Mouse (Mus musculus) T-helper 2 cell (primary cell): ENCODE measurements at regions not wholly inside any gene's neighbourhood (a gene's known extent, or its start where the extent isn't known, plus 50 kb on each side); places are given as distances from the start of the nearest gene placed in this dataset.
"Not testable (repeated sequence)": the region's sequence is repeated elsewhere in the genome, so short reads cannot be mapped to it uniquely, and the experiment has no call there.

ENCODE experiments used
- in situ Hi-C: fragments of 300-600 bp; cut with MboI, MseI; formaldehyde crosslinking; loops from one replicate; pipeline ENCODE4 v1.15.1; 2025; ENCODE audit warnings: high pct_unique_total_duplicates

- in situ Hi-C loops = no loop called here
Observed at GRCm38 (mm10) chr11:20390622-20391021, 58.1 kb upstream of the Slc1a4 start.

- in situ Hi-C loops = not testable (repeated sequence)
Observed at GRCm38 (mm10) chr11:20393302-20393701, 60.8 kb upstream of the Slc1a4 start.

DNA sequence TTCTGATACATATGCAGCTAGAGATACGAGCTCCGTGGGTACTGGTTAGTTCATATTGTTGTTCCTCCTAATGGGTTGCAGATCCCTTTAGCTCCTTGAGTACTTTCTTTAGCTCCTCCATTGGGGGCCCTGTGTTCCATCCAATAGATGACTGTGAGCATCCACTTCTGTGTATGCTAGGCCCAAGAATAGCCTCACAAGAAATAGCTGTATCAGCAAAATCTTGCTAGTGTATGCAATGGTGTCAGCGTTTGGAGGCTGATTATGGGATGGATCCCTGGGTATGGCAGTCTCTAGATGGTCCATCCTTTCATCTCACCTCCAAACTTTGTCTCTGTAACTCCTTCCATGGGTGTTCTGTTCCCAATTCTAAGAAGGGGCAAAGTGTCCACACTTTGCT lies 61.3 kb upstream of the Slc1a4 start:
- in situ Hi-C loops = not testable (repeated sequence)

- in situ Hi-C loops = no loop called here
Observed at GRCm38 (mm10) chr11:20395848-20396203, 63.3 kb upstream of the Slc1a4 start.

DNA sequence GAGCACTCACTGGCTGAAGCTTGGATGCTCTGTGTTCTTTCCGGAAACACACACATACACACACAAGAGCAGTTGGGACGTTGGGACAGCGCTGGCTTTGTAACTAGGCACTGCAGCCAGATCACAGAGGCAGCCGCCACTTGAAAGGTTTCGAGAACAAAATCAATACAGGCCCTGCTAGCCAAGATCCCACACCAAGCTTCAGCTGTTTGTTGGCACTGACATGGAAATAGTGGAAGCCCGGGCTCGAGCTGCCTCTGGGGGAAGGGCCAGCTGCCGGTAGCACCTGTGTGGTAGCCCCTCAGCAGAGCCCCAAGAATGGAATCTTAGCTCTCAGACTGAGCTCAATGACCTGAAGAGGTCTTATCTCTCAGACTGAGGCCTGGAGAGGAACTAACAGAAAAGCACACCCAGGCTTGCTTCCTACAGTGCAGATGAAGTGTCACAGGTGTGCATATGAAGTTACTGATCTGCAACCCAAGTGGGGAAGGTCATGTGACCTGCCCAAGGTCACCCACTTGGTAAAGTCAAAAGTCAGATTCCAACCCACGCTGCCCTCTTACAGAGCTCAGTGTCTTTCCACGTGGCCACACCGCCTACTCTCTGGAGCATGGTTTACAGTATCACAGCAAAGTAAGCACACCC lies 63.8 kb upstream of the Slc1a4 start:
- in situ Hi-C loops = no loop called here

GRCm38 (mm10) chr11:20396884-20397283 lies 64.4 kb upstream of the Slc1a4 start:
- in situ Hi-C loops = no loop called here

DNA sequence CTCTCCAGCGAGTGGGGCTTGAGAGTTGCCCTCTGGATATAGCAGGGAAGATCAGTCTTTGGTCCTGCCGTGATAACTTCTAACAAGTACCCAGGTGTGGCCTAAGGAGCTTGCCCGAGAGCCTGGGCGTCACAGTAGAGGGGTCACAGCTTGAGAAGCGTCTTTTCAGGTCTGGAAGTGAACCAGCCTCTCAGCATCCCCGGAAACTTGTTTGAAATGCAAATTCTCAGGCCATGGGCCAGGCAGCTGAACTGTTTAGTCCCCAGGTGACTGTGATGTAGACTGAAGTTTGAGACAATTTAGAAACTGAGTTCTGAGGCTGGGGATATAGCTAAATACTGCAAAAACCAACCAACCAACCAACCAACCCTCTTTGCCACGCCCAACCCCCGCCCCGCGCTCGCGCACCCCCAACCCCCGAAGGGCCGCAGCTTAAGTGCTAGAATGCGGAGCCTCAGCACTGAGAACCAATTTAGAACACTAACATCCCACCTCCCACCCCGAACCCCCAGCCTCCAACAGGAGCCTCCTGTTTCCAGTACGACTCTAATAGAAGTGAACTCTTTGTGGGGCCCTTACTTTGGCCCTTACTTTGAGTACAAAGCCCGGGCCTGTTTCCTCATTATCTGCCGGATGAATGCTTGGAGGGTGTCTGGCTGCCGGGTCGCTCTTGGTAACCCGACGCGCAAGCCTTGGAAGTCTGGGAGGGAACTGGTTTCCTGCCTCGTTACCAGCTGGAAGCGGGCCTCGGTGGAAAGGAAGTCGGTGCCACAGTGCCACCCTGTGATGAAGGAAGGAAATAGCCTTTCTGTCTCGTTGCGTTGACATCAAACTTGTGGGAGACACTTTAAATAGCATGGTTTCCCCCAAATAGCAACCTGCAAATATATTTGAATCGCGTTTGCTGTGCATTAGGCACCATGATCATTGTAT lies 68.1 kb upstream of the Slc1a4 start:
- in situ Hi-C loops = loop anchor here (10.0 kb wide), 2 partner anchors 96 to 136 kb away; no protein-coding TSS in a partner anchor

GRCm38 (mm10) chr11:20403456-20403855 lies 70.9 kb upstream of the Slc1a4 start:
- in situ Hi-C loops = loop anchor here (10.0 kb wide), 2 partner anchors 99 to 139 kb away; no protein-coding TSS in a partner anchor

DNA sequence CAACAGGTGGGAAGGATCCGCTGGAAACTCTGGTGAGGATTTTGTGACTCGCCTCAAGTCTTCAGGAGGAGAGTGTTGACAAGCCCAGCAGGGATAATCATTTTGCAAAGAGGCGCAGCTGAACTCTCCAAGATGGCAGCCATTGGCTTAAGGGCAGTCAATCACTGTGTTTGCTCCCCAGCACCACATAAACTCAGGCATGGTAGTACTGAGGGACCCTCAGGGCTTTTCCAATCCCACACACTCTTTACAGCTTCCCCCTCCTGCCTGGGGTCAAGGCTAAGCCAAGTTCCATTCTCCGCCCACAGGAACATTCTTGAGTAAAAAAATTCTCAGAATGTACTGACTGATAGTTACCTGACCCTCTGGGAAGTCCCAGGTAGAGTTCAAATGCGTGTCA lies 72.0 kb upstream of the Slc1a4 start:
- in situ Hi-C loops = loop anchor here (10.0 kb wide), 2 partner anchors 100 to 140 kb away; no protein-coding TSS in a partner anchor

DNA sequence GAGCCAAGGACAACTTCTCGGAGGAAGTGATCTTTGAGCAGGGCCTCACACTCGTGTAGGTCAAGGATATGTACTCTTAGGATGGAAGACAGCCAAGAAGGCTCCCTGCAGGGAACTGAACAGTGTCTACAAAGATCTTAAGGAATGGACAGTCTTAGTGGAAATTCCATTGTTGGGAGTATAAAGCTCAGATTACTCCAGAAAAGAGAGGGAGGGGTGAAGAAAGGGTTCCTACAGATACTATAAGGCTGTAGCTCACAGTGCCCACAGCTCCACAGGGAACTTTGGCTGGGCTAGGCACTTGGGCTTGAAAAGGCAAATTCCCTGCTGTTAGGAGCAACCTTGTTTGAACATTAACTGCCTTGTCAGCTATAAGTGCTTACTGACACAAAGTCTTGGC lies 85.6 kb upstream of the Slc1a4 start:
- in situ Hi-C loops = no loop called here

GRCm38 (mm10) chr11:20420876-20421275 lies 88.4 kb upstream of the Slc1a4 start:
- in situ Hi-C loops = no loop called here

GRCm38 (mm10) chr11:20436057-20436456 lies 103.5 kb upstream of the Slc1a4 start:
- in situ Hi-C loops = no loop called here

DNA sequence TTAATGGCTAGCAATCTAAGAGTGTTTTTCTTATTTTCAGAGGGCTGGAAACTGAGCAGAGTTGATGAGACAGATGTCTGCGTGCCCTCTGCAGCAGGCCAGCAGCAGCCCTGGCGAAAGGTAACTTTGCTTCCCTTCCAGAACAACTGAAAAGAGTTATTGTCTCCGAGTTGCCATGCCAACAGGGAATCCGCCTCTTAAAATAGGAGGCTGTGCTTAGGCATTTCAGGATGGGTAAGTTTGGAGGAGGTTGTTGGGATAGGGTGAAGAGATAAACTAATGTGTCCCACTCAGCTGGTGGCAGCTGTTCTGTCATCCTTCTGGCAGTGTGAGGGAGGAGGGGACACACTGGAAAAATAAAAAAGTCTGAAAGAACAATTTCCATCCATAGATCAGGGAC lies 100.6 kb upstream of the Sertad2 start:
- in situ Hi-C loops = no loop called here

DNA sequence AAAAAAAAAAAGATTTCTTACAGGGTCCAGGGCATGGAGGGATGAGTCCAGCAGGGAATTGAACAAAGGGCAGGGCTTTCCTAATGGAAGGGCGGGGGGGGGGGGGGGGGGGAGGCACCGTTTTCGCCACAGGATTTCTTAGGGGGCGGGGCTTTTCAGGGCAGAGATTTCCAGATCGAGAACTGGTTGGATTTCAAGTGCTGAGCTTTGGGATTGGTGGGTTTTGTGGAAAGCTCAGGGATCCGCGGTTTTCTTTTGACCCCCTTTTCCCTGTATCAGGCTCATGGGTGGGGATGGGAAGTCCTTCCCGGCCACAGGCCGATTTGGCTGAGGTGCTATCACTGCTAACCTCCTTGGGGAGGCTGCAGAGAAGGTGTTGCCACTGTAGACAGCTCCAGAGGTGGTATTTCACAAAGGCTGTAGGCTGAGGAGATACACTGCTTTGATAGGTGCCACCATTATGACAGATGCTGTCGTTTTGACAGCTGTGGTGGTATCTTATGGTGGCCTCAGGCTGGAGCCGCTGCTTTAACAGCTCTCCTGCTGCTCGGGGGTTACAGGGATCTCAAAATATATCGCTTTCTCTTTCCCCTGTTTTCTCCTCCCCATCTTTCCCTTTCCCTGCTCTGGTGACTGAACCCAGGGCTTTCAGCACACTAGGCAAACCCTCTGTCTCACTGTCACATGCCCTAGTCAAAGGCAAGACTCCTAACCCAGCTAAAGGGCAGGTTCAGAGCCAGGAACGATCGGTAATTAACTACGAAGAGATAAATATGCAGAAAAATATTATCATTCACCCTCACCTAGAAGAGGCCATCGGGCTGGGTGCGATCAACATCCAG lies 97.8 kb upstream of the Sertad2 start:
- in situ Hi-C loops = loop anchor here (5.0 kb wide), 2 partner anchors 237 to 467 kb away; no protein-coding TSS in a partner anchor

DNA sequence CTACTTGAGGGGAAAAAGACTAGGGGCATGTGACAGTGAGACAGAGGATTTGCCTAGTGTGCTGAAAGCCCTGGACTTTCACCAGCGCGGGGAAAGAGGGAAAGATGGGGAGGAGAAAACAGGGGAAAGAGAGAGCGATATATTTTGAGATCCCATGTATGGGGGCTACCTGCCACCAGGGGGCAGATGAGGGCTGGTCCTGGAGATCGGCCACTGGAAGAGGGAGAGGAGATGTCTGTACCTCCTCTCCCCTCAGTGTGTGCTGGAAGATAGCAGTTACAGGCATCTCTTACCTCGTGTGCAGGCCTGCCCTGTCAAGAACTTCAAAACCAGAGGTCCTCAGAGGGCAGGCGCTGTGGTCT lies 97.2 kb upstream of the Sertad2 start:
- in situ Hi-C loops = loop anchor here (5.0 kb wide), 2 partner anchors 236 to 466 kb away; no protein-coding TSS in a partner anchor

- in situ Hi-C loops = no loop called here
Observed at GRCm38 (mm10) chr11:20452901-20453300, 90.2 kb upstream of the Sertad2 start.

- in situ Hi-C loops = no loop called here
Observed at GRCm38 (mm10) chr11:20453786-20454185, 89.3 kb upstream of the Sertad2 start.

- in situ Hi-C loops = loop anchor here (5.0 kb wide), 1 partner anchor 187 kb away; no protein-coding TSS in a partner anchor
Observed at GRCm38 (mm10) chr11:20455085-20455864, 87.8 kb upstream of the Sertad2 start.

DNA sequence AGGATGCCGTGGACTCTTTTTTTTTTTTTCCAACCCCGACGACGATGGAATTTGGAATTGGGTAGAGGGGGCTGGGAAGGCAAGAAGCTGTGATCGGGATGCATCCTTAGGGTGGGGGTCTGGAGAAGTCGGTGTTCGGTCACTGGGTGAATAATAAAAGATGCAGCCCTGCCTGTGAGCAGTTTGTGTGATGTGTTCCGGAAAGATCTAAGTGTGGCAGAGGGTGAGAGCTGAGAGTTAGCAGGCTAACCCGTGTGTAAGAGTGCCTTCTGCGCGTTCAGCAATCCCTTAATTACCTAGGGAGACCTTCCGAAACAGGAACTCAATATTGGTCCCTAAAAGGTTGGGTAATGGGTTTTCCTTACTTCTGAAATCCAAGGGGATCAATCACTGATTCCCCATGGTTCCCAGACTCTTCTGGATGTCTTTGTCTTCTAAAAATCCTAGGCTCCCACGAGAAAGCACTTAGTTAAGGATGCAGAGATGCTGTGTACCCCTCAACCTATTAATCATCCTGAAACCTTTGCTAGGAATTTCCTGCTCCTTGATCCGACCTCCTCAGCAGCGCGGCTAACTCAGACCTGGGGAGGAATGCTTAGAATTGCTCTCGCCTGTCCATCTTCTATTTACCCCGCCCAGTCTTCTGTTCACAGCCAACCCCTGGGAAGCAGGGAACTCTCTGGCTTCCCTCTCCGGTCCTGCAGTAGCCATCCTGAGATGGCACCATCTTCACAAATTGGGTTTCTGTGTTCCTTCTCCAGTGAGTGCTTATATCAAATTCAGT lies 87.0 kb upstream of the Sertad2 start:
- in situ Hi-C loops = loop anchor here (5.0 kb wide), 1 partner anchor 186 kb away; no protein-coding TSS in a partner anchor

DNA sequence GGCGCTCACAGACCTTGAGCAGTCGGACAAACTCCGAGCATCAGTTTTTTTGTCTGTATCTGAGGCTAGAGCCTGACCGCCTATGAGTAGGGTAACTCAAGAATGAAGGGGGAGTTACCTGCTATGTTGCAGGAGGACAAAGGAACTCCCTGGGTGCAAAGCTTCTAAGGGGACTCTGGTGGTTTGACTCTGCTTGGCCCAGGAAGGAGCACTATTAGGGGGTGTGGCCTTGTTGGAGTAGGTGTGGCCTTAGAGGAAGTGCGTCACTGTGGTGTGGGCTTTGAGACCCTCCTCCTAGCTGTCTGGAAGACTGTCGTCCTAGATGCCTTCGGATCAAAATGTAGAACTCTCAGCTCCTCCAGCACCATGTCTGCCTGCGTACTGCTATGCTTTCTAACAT lies 83.9 kb upstream of the Sertad2 start:
- in situ Hi-C loops = loop anchor here (5.0 kb wide), 1 partner anchor 183 kb away; no protein-coding TSS in a partner anchor
